Mouse (Mus musculus): Measurements from ENCODE around the gene Ier5l. TPM values are rescaled to one million over a fixed set of nuclear protein-coding genes. Genes with fewer than 3 reads are reported as not detected.

The Ier5l gene
- polyA plus RNA-seq (2014; fragmentation: Nextera tagmentation; extraction: Ambion mirVana), result 2.8 and 3.1 TPM in 2 replicates

DNA sequence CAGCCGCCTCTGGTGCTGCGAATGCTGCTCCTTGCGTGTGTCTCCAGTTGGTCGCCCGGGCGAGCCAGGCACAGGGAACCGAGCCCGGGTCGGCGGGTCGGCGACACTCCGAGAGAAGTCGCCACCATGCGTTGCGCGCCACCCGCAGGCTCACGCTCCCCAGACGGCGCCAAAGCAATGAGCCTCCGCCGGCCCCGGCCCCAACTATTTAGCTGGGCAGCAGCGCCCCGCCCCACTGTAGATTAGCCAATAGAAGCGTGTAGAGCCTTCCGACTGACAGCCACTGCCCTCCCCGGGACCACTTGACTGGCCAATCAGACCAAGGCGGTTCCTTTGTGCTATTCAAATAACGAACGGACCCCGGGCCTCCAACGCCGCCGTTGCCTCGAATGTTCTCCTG lies at the start of gene Ier5l:
Ier5l (minus strand) TSS at position 181 of the 400 bp plus-strand sequence.
- peak; percentile 91 for ATAC-seq (ENCODE audit: insufficient number of reproducible peaks, insufficient read depth, low FRiP score, low read depth)
- H3K36me3 ChIP-seq (ENCODE audit: control insufficient read depth, insufficient read depth, low read length), result no peaks in the 10 kb centered on the region
- H3K4me2 ChIP-seq (replicated peaks; ENCODE audit: low read depth, low read length), result peak within 1 kb of the TSS; percentile 98
- under 1% methylated on average over 34 of the region's 37 CpGs for WGBS
- H3K27me3 ChIP-seq (ENCODE audit: control insufficient read depth, insufficient read depth, low read length), result no peaks in the 10 kb centered on the region
- no peaks in the 10 kb centered on the region for H3K9me3 ChIP-seq (ENCODE audit: control insufficient read depth, low read depth, low read length)
- H3K27ac ChIP-seq (ENCODE audit: low read length), result peak within 1 kb of the TSS; percentile 97
- peaks cover 17% of the 10 kb centered on the region for H3K4me1 ChIP-seq (ENCODE audit: control insufficient read depth, insufficient read depth, low read length)
- H3K9ac ChIP-seq (replicated peaks; ENCODE audit: low read depth, low read length), result peak within 1 kb of the TSS; percentile 99
- H3K4me3 ChIP-seq (ENCODE audit: low read depth, low read length), result peak within 1 kb of the TSS; percentile 98

DNA sequence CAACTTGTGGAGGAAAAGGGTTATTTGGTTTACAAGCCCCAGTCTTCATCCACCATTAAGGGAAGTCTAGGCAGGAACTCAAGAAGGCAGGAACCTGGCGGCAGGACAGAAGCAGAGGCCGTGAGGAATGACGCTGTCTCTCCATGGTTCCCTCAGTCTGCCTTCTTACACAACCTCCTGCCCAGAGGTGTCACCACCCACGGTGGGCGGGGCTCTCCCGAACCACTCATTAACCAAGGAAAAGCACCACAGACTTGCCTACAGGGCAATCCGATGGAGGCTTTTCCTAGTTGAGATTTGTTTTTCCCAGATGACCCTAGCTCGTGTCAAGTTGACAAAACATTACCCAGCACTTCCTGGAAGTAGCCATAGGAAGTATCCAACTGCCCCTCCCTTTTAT lies 49.7 kb upstream of the Ier5l start:
- WGBS, result 61% methylated on average over 8 of the region's 8 CpGs
- Histone ChIP-seq H3K4me3 (ENCODE audit: low read depth, low read length) (no peak overlapping the region), H3K36me3 (ENCODE audit: control insufficient read depth, insufficient read depth, low read length) (no peaks in the 10 kb centered on the region), H3K27me3 (ENCODE audit: control insufficient read depth, insufficient read depth, low read length) (no peaks in the 10 kb centered on the region), H3K4me2 (replicated peaks; ENCODE audit: low read depth, low read length) (no peak overlapping the region), H3K4me1 (ENCODE audit: control insufficient read depth, insufficient read depth, low read length) (no peaks in the 10 kb centered on the region), H3K9ac (replicated peaks; ENCODE audit: low read depth, low read length) (no peak overlapping the region), H3K27ac (ENCODE audit: low read length) (no peak overlapping the region), H3K9me3 (ENCODE audit: control insufficient read depth, low read depth, low read length) (no peaks in the 10 kb centered on the region)
- ATAC-seq (ENCODE audit: insufficient number of reproducible peaks, insufficient read depth, low FRiP score, low read depth), result no peak

DNA sequence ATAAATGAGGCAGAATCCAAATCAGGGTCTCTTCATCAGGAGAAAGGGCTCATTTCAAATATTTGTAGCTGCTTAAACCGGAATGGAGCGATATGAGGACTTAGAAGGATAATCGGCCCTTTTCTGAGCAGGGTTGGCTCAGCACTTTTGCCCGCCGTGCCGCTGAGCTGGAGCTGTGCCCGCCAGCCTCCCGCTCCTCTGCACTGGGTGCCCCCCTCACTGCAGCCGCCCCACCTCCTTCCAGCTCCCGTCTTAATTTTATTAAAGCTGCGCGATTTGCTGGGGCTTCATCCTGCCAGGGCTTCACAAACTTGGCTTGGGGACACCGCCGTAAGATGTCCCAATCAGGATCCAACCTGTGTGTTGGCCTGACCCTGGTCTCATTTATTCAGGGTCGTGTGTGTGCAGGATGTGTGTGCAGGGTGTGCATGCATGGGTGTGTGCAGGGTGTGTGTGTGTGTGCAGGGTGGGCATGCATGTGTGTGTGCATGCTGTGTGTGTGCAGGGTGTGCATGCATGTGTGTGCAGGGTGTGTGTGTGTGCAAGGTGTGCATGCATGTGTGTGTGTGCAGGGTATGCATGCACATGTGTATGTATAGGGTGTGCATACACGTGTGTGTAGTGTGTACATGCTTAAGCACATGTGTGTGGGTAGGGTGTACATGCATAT lies 36.8 kb upstream of the Ier5l start:
- no peak overlapping the region for H3K27ac ChIP-seq (ENCODE audit: low read length)
- H3K4me2 ChIP-seq (replicated peaks; ENCODE audit: low read depth, low read length), result no peak overlapping the region
- no peaks in the 10 kb centered on the region for H3K9me3 ChIP-seq (ENCODE audit: control insufficient read depth, low read depth, low read length)
- H3K36me3 ChIP-seq (ENCODE audit: control insufficient read depth, insufficient read depth, low read length), result no peaks in the 10 kb centered on the region
- H3K4me1 ChIP-seq (ENCODE audit: control insufficient read depth, insufficient read depth, low read length), result no peaks in the 10 kb centered on the region
- ATAC-seq (ENCODE audit: insufficient number of reproducible peaks, insufficient read depth, low FRiP score, low read depth), result no peak
- H3K9ac ChIP-seq (replicated peaks; ENCODE audit: low read depth, low read length), result no peak overlapping the region
- 68% methylated on average over 16 of the region's 16 CpGs for WGBS
- no peaks in the 10 kb centered on the region for H3K27me3 ChIP-seq (ENCODE audit: control insufficient read depth, insufficient read depth, low read length)
- no peak overlapping the region for H3K4me3 ChIP-seq (ENCODE audit: low read depth, low read length)

DNA sequence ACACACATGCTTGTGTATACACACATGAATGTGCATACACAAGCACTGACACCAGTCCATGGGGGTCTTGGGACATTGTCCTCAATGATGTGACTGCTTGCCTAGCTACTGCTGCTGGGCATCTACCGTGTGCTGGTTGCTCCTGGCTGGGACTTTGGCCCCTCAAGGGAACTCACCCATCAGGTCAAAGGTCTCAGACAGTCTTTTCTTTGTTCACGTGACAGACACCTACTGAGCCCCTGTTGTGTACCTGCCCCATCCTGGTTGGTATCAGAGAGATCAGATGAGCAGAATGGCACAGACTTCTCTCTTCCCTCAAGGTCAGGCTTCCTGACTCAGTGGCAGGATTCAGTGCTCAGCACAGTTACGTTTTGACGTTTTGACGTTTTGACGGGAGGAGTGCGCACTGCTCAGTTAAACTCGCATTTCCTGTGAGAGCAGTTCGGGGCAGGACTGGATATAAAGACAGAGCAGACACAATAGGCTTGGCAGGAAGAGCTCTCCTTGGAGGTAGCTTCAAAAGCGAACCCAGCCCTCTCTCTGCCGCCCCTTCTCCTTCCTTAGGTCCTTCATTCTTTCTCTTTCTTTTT lies 33.2 kb upstream of the Ier5l start:
- no peak overlapping the region for H3K9ac ChIP-seq (replicated peaks; ENCODE audit: low read depth, low read length)
- no peaks in the 10 kb centered on the region for H3K27me3 ChIP-seq (ENCODE audit: control insufficient read depth, insufficient read depth, low read length)
- ATAC-seq (ENCODE audit: insufficient number of reproducible peaks, insufficient read depth, low FRiP score, low read depth), result no peak
- WGBS, result 57% methylated on average over 11 of the region's 11 CpGs
- no peak overlapping the region for H3K27ac ChIP-seq (ENCODE audit: low read length)
- H3K36me3 ChIP-seq (ENCODE audit: control insufficient read depth, insufficient read depth, low read length), result no peaks in the 10 kb centered on the region
- H3K4me2 ChIP-seq (replicated peaks; ENCODE audit: low read depth, low read length), result no peak overlapping the region
- no peaks in the 10 kb centered on the region for H3K9me3 ChIP-seq (ENCODE audit: control insufficient read depth, low read depth, low read length)
- H3K4me3 ChIP-seq (ENCODE audit: low read depth, low read length), result no peak overlapping the region
- peaks cover 3% of the 10 kb centered on the region; the same call in 1 of the 2 replicates for H3K4me1 ChIP-seq (ENCODE audit: control insufficient read depth, insufficient read depth, low read length)

DNA sequence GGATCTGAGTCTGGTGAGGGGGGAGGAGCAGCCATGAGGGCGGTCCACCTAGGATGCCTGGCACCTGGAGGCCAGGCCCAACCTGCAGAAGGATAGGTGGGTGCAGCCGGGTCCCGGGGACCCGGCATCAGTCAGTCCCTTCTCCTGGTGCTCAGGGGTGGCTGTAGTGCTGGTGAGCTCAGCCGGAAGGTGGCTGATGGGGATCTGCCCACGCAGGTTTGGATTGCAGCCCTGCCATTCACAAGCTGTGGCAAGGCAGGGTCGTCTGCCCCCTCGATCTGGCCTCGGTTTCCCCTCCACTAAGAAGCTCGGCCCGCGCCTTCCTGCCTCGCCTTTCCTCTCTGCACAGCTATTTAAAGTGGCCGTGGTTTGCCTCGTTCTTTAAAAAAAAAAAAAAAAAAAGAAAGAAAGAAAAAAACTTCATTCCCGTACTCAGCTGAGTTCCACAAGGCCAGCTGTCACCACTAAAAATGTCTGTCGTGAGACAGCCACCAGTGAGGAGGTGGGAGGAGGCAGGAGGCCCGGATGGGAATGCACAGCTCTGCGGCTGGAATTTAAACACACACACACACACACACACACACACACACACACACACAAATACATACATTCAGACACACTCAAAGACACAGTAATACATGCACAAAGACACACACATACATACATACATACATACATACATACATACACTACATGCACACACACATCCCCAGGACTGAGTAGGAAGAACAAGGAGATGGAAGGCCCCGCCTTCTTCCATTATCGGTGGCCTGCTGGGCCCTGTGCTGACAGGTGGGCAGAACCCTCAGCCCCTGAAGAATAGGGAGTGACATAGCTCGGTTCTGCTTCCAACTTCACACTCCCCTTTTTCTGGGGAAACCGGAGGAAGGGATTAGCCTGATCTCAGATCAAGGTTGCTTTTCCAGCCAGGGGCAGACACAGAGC lies 29.9 kb upstream of the Ier5l start:
- Histone ChIP-seq H3K27me3 (ENCODE audit: control insufficient read depth, insufficient read depth, low read length) (no peaks in the 10 kb centered on the region), H3K27ac (ENCODE audit: low read length) (peak overlapping the region; percentile 27; the same call in 1 of the 2 replicates), H3K36me3 (ENCODE audit: control insufficient read depth, insufficient read depth, low read length) (no peaks in the 10 kb centered on the region), H3K9ac (replicated peaks; ENCODE audit: low read depth, low read length) (no peak overlapping the region), H3K4me2 (replicated peaks; ENCODE audit: low read depth, low read length) (no peak overlapping the region), H3K9me3 (ENCODE audit: control insufficient read depth, low read depth, low read length) (no peaks in the 10 kb centered on the region), H3K4me1 (ENCODE audit: control insufficient read depth, insufficient read depth, low read length) (peaks cover 3% of the 10 kb centered on the region; the same call in 1 of the 2 replicates), H3K4me3 (ENCODE audit: low read depth, low read length) (no peak overlapping the region)
- ATAC-seq (ENCODE audit: insufficient number of reproducible peaks, insufficient read depth, low FRiP score, low read depth), result no peak
- 35% methylated on average over 23 of the region's 23 CpGs for WGBS

DNA sequence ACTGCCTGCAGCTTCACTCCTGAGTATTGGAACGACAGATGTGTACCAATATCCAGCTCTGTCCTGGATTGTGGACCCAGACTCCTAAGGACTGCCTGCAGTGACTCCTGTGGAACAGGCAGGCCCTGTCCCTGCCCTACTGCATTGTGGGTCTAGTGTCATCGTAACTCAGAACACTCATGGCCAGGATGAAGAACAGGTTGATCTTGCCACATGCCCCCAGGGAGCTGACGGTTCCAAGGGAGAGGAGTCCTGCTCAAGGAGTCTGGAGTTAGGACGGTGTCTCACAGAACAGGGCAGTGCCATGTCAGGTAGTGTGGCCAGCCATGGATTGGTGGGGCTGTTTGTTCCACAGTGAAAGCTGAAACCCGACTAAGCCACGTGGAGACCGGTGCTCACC lies 27.7 kb upstream of the Ier5l start:
- no peak overlapping the region for H3K4me3 ChIP-seq (ENCODE audit: low read depth, low read length)
- no peak overlapping the region for H3K4me2 ChIP-seq (replicated peaks; ENCODE audit: low read depth, low read length)
- no peaks in the 10 kb centered on the region for H3K36me3 ChIP-seq (ENCODE audit: control insufficient read depth, insufficient read depth, low read length)
- H3K27me3 ChIP-seq (ENCODE audit: control insufficient read depth, insufficient read depth, low read length), result no peaks in the 10 kb centered on the region
- H3K9ac ChIP-seq (replicated peaks; ENCODE audit: low read depth, low read length), result no peak overlapping the region
- peaks cover 3% of the 10 kb centered on the region; the same call in 1 of the 2 replicates for H3K4me1 ChIP-seq (ENCODE audit: control insufficient read depth, insufficient read depth, low read length)
- no peaks in the 10 kb centered on the region for H3K9me3 ChIP-seq (ENCODE audit: control insufficient read depth, low read depth, low read length)
- WGBS, result 73% methylated on average over 7 of the region's 7 CpGs
- no peak overlapping the region for H3K27ac ChIP-seq (ENCODE audit: low read length)
- ATAC-seq (ENCODE audit: insufficient number of reproducible peaks, insufficient read depth, low FRiP score, low read depth), result no peak

DNA sequence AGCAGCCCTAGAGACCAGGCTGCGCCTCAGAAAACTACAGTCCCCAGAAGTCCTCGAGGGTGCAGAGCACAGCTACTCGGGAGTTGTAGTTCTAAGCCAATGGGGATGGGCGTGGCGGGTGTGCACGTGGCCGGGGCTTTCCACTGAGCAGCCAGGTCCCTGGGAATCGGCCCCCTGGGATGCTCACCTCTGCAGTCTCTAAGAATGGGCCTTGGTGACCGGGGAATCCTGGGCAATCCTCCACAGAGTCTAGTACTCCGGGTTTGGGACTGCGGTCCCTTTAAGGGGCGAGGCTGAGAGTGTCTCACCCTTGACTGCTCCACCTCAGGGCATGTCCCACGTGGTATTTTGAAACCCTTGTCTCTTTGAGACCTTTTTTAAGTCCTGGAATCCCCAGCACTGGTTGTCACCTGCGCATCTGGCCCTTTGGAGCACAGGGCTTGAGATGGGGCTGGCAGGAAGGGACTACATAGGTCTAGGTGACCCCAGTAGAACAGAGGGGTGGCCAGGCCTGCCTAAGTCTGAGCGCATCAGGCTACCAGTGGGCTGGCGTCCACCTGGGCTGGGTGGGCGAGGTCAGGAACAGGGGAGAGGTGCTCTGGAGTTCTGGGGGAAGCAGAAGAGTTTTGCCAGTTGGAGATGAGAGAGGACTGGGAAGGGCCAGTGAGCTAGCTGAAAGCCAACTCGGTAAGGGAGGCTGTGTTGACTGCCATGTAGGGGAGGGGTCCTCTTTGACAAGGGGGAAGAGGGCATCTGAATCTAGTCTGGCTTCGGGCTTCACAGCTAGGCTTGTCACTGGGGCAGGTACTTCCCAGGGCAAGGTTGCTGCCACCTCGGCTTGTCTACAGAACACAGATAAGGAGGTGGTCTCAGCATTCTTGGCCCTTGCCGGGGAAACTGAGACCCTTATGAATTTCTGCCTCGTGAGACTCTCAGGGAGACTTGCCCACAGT lies 22.2 kb upstream of the Ier5l start:
- no peaks in the 10 kb centered on the region for H3K9me3 ChIP-seq (ENCODE audit: control insufficient read depth, low read depth, low read length)
- no peaks in the 10 kb centered on the region for H3K4me1 ChIP-seq (ENCODE audit: control insufficient read depth, insufficient read depth, low read length)
- H3K27ac ChIP-seq (ENCODE audit: low read length), result no peak overlapping the region
- no peaks in the 10 kb centered on the region for H3K27me3 ChIP-seq (ENCODE audit: control insufficient read depth, insufficient read depth, low read length)
- WGBS, result 20% methylated on average over 22 of the region's 22 CpGs
- H3K4me2 ChIP-seq (replicated peaks; ENCODE audit: low read depth, low read length), result peak overlapping the region; percentile 37
- H3K36me3 ChIP-seq (ENCODE audit: control insufficient read depth, insufficient read depth, low read length), result no peaks in the 10 kb centered on the region
- no peak overlapping the region for H3K9ac ChIP-seq (replicated peaks; ENCODE audit: low read depth, low read length)
- H3K4me3 ChIP-seq (ENCODE audit: low read depth, low read length), result peak overlapping the region; percentile 12; the same call in 1 of the 2 replicates
- peak; percentile 92 for ATAC-seq (ENCODE audit: insufficient number of reproducible peaks, insufficient read depth, low FRiP score, low read depth)
